In the genomic region with DNA sequence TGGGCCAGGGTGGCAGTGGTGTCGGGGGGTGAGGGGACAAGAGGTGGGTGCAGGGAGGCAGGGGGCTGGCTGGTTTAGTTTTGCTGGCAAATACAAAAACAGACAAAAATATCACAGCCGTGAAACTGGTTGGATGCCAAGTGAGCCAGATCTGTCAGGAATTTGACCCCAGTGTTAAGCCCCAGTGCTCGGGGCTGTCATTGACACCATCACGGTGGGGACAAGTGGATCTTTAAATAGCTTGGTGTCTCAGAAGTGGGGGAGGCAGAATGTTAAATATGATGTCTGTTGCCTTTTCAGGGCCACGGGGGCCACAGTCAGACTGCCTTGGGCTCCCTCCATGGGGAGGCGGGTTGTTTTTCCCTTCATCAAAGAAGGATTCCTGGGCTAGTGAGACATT, we compare ENCODE assay signal across 1 mouse cellular context.
TF ChIP-seq lines count a peak whose summit lies in the region.

No protein-coding gene starts in this region.

TF ChIP-seq in MEL, 35 proteins besides CTCF, POLR2A, EP300 and RAD21:
- no peak for TF ChIP-seq RCOR1 (IDR thresholded peaks at IDR 0.05; ENCODE audit: low read depth, low read length)
- TF ChIP-seq TAL1 (IDR thresholded peaks at IDR 0.05; ENCODE audit: low read length) = no peak
- no peak for TF ChIP-seq ZMIZ1 (IDR thresholded peaks at IDR 0.05; ENCODE audit: low read depth, low read length)
- TF ChIP-seq MYC (IDR thresholded peaks at IDR 0.05; ENCODE audit: low read depth, low read length) = no peak
- no peak for TF ChIP-seq MAZ (IDR thresholded peaks at IDR 0.05; ENCODE audit: low read depth, low read length)
- TF ChIP-seq POLR2AphosphoS5 (IDR thresholded peaks at IDR 0.05; ENCODE audit: borderline replicate concordance, low read depth, low read length) = no peak
- no peak for TF ChIP-seq SIN3A (IDR thresholded peaks at IDR 0.05; ENCODE audit: low read length)
- TF ChIP-seq CHD2 (IDR thresholded peaks at IDR 0.05; ENCODE audit: low read length) = no peak
- no peak for TF ChIP-seq MXI1 (IDR thresholded peaks at IDR 0.05; ENCODE audit: low read depth, low read length)
- TF ChIP-seq USF1 (IDR thresholded peaks at IDR 0.05; ENCODE audit: low read depth, low read length) = no peak
- TF ChIP-seq MEF2A (IDR thresholded peaks at IDR 0.05; ENCODE audit: extremely low read depth, insufficient replicate concordance, low read depth, low read length, poor library complexity, severe bottlenecking) = no peak
- TF ChIP-seq ELF1 (IDR thresholded peaks at IDR 0.05; ENCODE audit: low read depth, low read length) = no peak
- no peak for TF ChIP-seq E2F4 (IDR thresholded peaks at IDR 0.05; ENCODE audit: borderline replicate concordance, low read depth, low read length)
TF ChIP-seq in MEL: peak in this region for 0.
